Mouse (Mus musculus): ENCODE data around the gene Ak8. TPM values are rescaled to one million over a fixed set of nuclear protein-coding genes. Genes with fewer than 3 reads are reported as not detected.

The Ak8 gene
- total RNA-seq, 2 experiments from 2014 or later = 0.84 TPM; not detected in 1

GRCm38 (mm10) chr2:28852594-28852993 is 152.6 kb downstream of the Ak8 start:
- no peak for ATAC-seq (replicated peaks; ENCODE audit: low FRiP score, poor library complexity, severe bottlenecking)

DNA sequence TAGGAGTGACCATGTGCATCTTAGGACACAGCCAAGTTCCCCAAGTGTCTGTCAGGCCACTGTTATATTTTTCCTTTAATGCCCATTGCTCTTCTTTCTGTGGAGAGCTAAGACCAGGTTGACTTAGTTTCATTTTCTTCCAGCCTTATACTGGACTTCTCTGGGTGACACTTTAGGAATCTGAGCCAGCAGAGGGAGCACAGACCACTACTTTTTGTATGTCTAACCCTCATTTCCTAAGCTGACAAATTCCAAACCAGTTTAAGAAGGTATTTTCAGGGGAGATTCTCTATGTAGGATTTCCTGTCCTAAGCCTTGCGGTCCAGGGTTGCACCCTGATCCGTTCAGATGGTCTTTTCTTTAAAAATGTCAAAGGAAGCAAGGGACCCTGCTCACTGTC is 155.8 kb downstream of the Ak8 start:
- ATAC-seq (replicated peaks; ENCODE audit: low FRiP score, poor library complexity, severe bottlenecking) = no peak

- no peak for ATAC-seq (replicated peaks; ENCODE audit: low FRiP score, poor library complexity, severe bottlenecking)
These were observed 159.3 kb downstream of the Ak8 start for GRCm38 (mm10) chr2:28859303-28859702.

DNA sequence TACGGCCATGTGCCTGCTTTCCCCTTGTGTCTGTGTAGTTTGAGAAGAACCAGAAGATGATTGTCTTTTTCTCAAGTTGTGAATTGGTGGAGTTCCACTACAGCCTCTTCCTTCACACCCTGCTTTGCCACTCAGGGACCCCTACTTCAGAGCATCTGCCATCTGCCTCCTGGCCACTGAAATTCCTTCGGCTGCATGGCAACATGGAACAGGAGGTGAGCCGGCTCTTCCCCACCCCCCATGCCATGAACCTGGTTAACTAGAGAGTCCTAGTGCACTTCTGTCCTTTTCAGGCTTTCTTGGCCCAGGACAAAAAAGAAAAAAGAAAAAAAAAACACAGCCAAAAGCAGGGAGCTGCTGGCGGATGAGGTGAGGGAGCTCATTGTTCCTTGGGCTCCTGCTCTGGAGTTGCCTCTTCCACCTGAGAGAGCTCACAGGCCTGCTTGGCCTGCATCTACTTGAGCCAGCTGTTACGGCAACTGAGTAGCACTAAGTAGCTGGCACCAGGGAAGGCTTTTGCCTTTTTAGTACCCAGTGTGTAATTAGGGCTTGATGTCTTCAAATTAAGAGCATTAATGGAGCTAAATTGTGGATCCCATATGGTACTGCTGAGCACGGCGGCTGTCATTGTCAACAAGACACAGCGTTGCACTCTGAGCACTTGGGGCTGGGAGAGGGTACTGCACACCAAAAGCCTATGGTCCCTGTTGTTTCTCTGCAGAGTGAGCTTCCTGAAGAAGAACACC is 160.9 kb downstream of the Ak8 start:
- no peak for ATAC-seq (replicated peaks; ENCODE audit: low FRiP score, poor library complexity, severe bottlenecking)

Other genes starting within 250 kb of the Ak8 start
- gene 1700007K13Rik, start 233.8 kb upstream of the Ak8 start, total RNA-seq (2015; ENCODE audit: low replicate concordance) = not detected in 2 replicates
- not detected in 2 replicates for gene 1700007K13Rik, start 233.8 kb upstream of the Ak8 start, total RNA-seq (2017; ENCODE audit: low replicate concordance)
- gene Mrps2, start 232.1 kb upstream of the Ak8 start, total RNA-seq (2015; ENCODE audit: low replicate concordance) = 8.0 and 8.3 TPM in 2 replicates
- 2.3 and 5.9 TPM in 2 replicates for gene Mrps2, start 232.1 kb upstream of the Ak8 start, total RNA-seq (2017; ENCODE audit: low replicate concordance)
- 2.9 TPM in 1 of 2 replicates, not detected in the other for gene Gbgt1, start 203.3 kb upstream of the Ak8 start, total RNA-seq (2015; ENCODE audit: low replicate concordance)
- gene Gbgt1, start 203.3 kb upstream of the Ak8 start, total RNA-seq (2017; ENCODE audit: low replicate concordance) = 0.39 and 4.9 TPM in 2 replicates
- gene Gm10134, start 194.1 kb upstream of the Ak8 start, total RNA-seq (2015; ENCODE audit: low replicate concordance) = not detected in 2 replicates
- not detected in 2 replicates for gene Gm10134, start 194.1 kb upstream of the Ak8 start, total RNA-seq (2017; ENCODE audit: low replicate concordance)
- gene Ralgds, start 187.0 kb upstream of the Ak8 start, total RNA-seq (2015; ENCODE audit: low replicate concordance) = 0.36 and 0.84 TPM in 2 replicates
- gene Ralgds, start 187.0 kb upstream of the Ak8 start, total RNA-seq (2017; ENCODE audit: low replicate concordance) = 0.90 and 0.98 TPM in 2 replicates
- gene Cel, start 136.8 kb upstream of the Ak8 start, total RNA-seq (2015; ENCODE audit: low replicate concordance) = not detected in 2 replicates
- not detected in 2 replicates for gene Cel, start 136.8 kb upstream of the Ak8 start, total RNA-seq (2017; ENCODE audit: low replicate concordance)
- 17.2 and 22.3 TPM in 2 replicates for gene Gtf3c5, start 116.4 kb upstream of the Ak8 start, total RNA-seq (2015; ENCODE audit: low replicate concordance)
- 11.0 and 15.3 TPM in 2 replicates for gene Gtf3c5, start 116.4 kb upstream of the Ak8 start, total RNA-seq (2017; ENCODE audit: low replicate concordance)
- gene Gfi1b, start 78.2 kb upstream of the Ak8 start, total RNA-seq (2015; ENCODE audit: low replicate concordance) = 123 and 130 TPM in 2 replicates
- 77.8 and 88.3 TPM in 2 replicates for gene Gfi1b, start 78.2 kb upstream of the Ak8 start, total RNA-seq (2017; ENCODE audit: low replicate concordance)
- gene Tsc1, start 58.9 kb upstream of the Ak8 start, total RNA-seq (2015; ENCODE audit: low replicate concordance) = 13.0 and 16.9 TPM in 2 replicates
- 20.0 and 24.8 TPM in 2 replicates for gene Tsc1, start 58.9 kb upstream of the Ak8 start, total RNA-seq (2017; ENCODE audit: low replicate concordance)
- not detected in 2 replicates for gene Spaca9, start 437 bp upstream of the Ak8 start, total RNA-seq (2015; ENCODE audit: low replicate concordance)
- gene Spaca9, start 437 bp upstream of the Ak8 start, total RNA-seq (2017; ENCODE audit: low replicate concordance) = not detected in 2 replicates
- 4.7 and 6.7 TPM in 2 replicates for gene Gtf3c4, start 140.2 kb downstream of the Ak8 start, total RNA-seq (2015; ENCODE audit: low replicate concordance)
- gene Gtf3c4, start 140.2 kb downstream of the Ak8 start, total RNA-seq (2017; ENCODE audit: low replicate concordance) = 5.7 and 7.8 TPM in 2 replicates
- 9.4 TPM in 1 of 2 replicates, not detected in the other for gene Ddx31, start 140.2 kb downstream of the Ak8 start, total RNA-seq (2015; ENCODE audit: low replicate concordance)
- gene Ddx31, start 140.2 kb downstream of the Ak8 start, total RNA-seq (2017; ENCODE audit: low replicate concordance) = 0.68 and 3.2 TPM in 2 replicates
- not detected in 2 replicates for gene Barhl1, start 216.5 kb downstream of the Ak8 start, total RNA-seq (2015; ENCODE audit: low replicate concordance)
- not detected in 2 replicates for gene Barhl1, start 216.5 kb downstream of the Ak8 start, total RNA-seq (2017; ENCODE audit: low replicate concordance)